ENCODE assay signal across 8 mouse cellular contexts in the genomic region with DNA sequence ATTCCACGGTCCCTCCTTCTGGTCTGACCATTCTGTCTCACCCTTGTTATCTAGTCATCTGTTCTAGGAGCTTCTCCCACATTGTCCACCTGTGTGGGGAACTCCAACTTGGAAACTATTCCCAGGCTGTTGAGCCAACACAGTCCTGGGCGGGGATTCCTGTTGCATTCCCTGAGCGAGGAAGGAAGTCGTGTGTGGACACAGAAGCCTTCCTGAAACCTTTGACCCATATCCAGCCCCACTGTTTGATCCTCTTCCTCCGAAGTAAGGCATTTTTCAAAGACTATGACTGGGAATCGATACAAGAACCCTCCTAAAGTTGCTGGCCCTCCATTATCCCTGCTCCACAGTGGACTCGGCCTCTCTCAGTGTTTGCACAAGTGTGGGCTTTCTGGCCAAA.
DNase-seq lines count a peak whose midpoint lies in the region; ATAC-seq and TF ChIP-seq lines count a peak whose summit lies in the region.

No protein-coding gene starts in this region.

- no peak for TF ChIP-seq EP300 in liver, postnatal 0 days (IDR thresholded peaks at IDR 0.05; ENCODE audit: low read depth)

- WGBS in forebrain, embryonic 15.5 days, result 68% methylated on average over 7 of the region's 7 CpGs
- 48% methylated on average over 7 of the region's 7 CpGs for WGBS in intestine, embryonic 14.5 days
- WGBS in liver, postnatal 0 days (ENCODE audit: insufficient replicate concordance), result 40% methylated on average over 7 of the region's 7 CpGs

- H3K4me2 ChIP-seq in forebrain, embryonic 15.5 days (replicated peaks), result no peak overlapping the region
- no peak overlapping the region for H3K4me2 ChIP-seq in intestine, embryonic 14.5 days (ENCODE audit: low read length)
- H3K4me2 ChIP-seq in liver, postnatal 0 days (ENCODE audit: low read depth, low read length), result peak overlapping the region; percentile 57

- no peaks in the 10 kb centered on the region for H3K36me3 ChIP-seq in forebrain, embryonic 15.5 days
- H3K36me3 ChIP-seq in intestine, embryonic 14.5 days (ENCODE audit: control insufficient read depth, insufficient read depth, low read length), result no peaks in the 10 kb centered on the region
- H3K36me3 ChIP-seq in liver, postnatal 0 days (replicated peaks; ENCODE audit: insufficient read depth, low read length), result no peaks in the 10 kb centered on the region

- H3K27ac ChIP-seq in brown adipose tissue, adult 24 weeks (replicated peaks; ENCODE audit: low read depth, low read length), result peak overlapping the region; percentile 97
- no peak overlapping the region for H3K27ac ChIP-seq in forebrain, embryonic 15.5 days (replicated peaks)
- H3K27ac ChIP-seq in intestine, embryonic 14.5 days (ENCODE audit: low read depth), result peak overlapping the region; percentile 39
- H3K27ac ChIP-seq in liver, postnatal 0 days (ENCODE audit: low read depth), result peak overlapping the region; percentile 89

- peaks cover 29% of the 10 kb centered on the region for H3K4me1 ChIP-seq in brown adipose tissue, adult 24 weeks (ENCODE audit: control insufficient read depth, insufficient read depth, insufficient read length, low read length)
- H3K4me1 ChIP-seq in forebrain, embryonic 15.5 days, result peaks cover 23% of the 10 kb centered on the region
- peaks cover 15% of the 10 kb centered on the region for H3K4me1 ChIP-seq in intestine, embryonic 14.5 days (replicated peaks; ENCODE audit: control insufficient read depth, insufficient read depth, low read length)
- 0 out of 2 replicates have a peak, but pooled peaks cover 3% of the 10 kb centered on the region for H3K4me1 ChIP-seq in liver, postnatal 0 days (ENCODE audit: insufficient read depth)

- H3K9me3 ChIP-seq in forebrain, embryonic 15.5 days, result no peaks in the 10 kb centered on the region
- H3K9me3 ChIP-seq in intestine, embryonic 14.5 days (ENCODE audit: control insufficient read depth, low read length), result no peaks in the 10 kb centered on the region
- H3K9me3 ChIP-seq in liver, postnatal 0 days (ENCODE audit: low read length), result no peaks in the 10 kb centered on the region

- H3K9ac ChIP-seq in forebrain, embryonic 15.5 days (replicated peaks), result no peak overlapping the region
- H3K9ac ChIP-seq in intestine, embryonic 14.5 days (ENCODE audit: low read length), result no peak overlapping the region
- peak overlapping the region; percentile 34 for H3K9ac ChIP-seq in liver, postnatal 0 days (replicated peaks)

- no peak overlapping the region for H3K4me3 ChIP-seq in brown adipose tissue, adult 24 weeks (ENCODE audit: insufficient read depth, low read depth, low read length)
- no peak overlapping the region for H3K4me3 ChIP-seq in forebrain, embryonic 15.5 days
- no peak overlapping the region for H3K4me3 ChIP-seq in intestine, embryonic 14.5 days (ENCODE audit: low read depth, low read length)
- H3K4me3 ChIP-seq in liver, postnatal 0 days (ENCODE audit: low read depth, low read length), result no peak overlapping the region

- no peak for DNase-seq in intestine, embryonic 14.5 days (ENCODE audit: low spot score)
- DNase-seq in liver, postnatal 0 days, result peak; percentile 24
- no peak for DNase-seq in cerebellum, adult 11 months
- no peak for DNase-seq in urinary bladder, postnatal 10 days (ENCODE audit: low spot score)
- no peak for DNase-seq in spleen, adult 18-20 months

- no peak for TF ChIP-seq CTCF in liver, postnatal 0 days (IDR thresholded peaks at IDR 0.05; ENCODE audit: low read depth)

- 0 out of 2 replicates have a peak, but pooled peaks have one; percentile 4 for ATAC-seq in forebrain, embryonic 15.5 days (replicated peaks)
- ATAC-seq in intestine, embryonic 14.5 days (replicated peaks; ENCODE audit: low FRiP score, low TSS enrichment, low read depth), result no peak
- peak; percentile 41 for ATAC-seq in liver, postnatal 0 days
- ATAC-seq in megakaryocyte, adult 5-6 weeks (ENCODE audit: poor library complexity, severe bottlenecking), result no peak

- H3K27me3 ChIP-seq in forebrain, embryonic 15.5 days, result no peaks in the 10 kb centered on the region
- H3K27me3 ChIP-seq in intestine, embryonic 14.5 days (replicated peaks; ENCODE audit: control insufficient read depth, insufficient read depth, low read length), result no peaks in the 10 kb centered on the region
- H3K27me3 ChIP-seq in liver, postnatal 0 days (ENCODE audit: insufficient read depth, low read length), result no peaks in the 10 kb centered on the region

Comparison
In these comparisons a context has a peak if more than half of its experiments do, and no peak if none do; other contexts are left out.
1. ATAC-seq: peak in forebrain, embryonic 15.5 days (single experiment) and liver, postnatal 0 days (single experiment); none in intestine, embryonic 14.5 days (single experiment) and megakaryocyte, adult 5-6 weeks (single experiment).